Mouse (Mus musculus): ENCODE measurements around the gene Rnf216.

DNA sequence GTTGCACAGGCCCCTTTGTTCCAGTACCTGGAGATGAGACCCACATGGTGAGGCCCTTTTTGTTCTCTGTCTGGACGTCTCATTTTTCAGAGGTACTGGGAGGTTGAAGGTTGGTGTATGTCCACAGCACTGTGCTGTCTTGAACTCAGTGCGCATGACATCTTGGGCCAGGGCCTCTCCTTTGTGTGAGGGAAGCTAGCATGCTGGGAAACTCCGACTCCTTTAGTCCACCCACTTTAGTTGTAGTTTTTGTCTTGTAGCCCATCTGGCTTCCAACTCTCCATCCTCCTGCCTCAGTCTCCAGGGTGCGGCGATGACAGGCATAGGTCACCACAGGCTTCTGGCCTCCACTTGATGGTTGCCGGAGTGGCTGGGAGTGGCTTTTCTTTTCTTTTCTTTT, 148.1 kb downstream of the Rnf216 start:
- TF ChIP-seq EP300 (IDR thresholded peaks at IDR 0.05; ENCODE audit: low read depth) (no peak), CTCF (IDR thresholded peaks at IDR 0.05; ENCODE audit: low read depth) (no peak)
